Mouse (Mus musculus) heart, embryonic 14.5 days (tissue): Measurements from ENCODE around the gene Adgrg6. TPM values are rescaled to one million over a fixed set of nuclear protein-coding genes. Genes with fewer than 3 reads are reported as not detected.

Source experiments
- ATAC-seq: fragments of 200-750 bp; cut with Nextera tagmentation; 2 replicates; pipeline ENCODE4 v1.8.0; 2017; ENCODE audit warnings: low read depth, moderate TSS enrichment; ENCODE audit not compliant: insufficient number of reproducible peaks, insufficient read depth, low FRiP score
- H3K27ac ChIP-seq, 2 experiments: fragments of 200-500 bp in 1 of 2; fragments of 300-500 bp in 1 of 2; sonication (generic) in 1 of 2; replicated peaks in 1 of 2; 2 replicates each; pipeline ENCODE4 v1.5.1; 2012 to 2014; ENCODE audit warnings: low read depth in 2 of 2, low read length in 2 of 2, control low read depth in 1 of 2, mild to moderate bottlenecking in 1 of 2, mixed read lengths in 1 of 2; ENCODE audit not compliant: control insufficient read depth in 1 of 2, insufficient read depth in 1 of 2
- H3K27me3 ChIP-seq: fragments of 300-500 bp; sonication (generic); 2 replicates; pipeline ENCODE4 v1.6.1; 2014; ENCODE audit warnings: mild to moderate bottlenecking, low read length, control low read depth; ENCODE audit not compliant: control insufficient read depth, insufficient read depth
- H3K36me3 ChIP-seq: fragments of 300-500 bp; sonication (generic); 2 replicates; pipeline ENCODE4 v1.6.1; 2014; ENCODE audit warnings: mild to moderate bottlenecking, control low read depth, low read length, mixed read lengths; ENCODE audit not compliant: control insufficient read depth, insufficient read depth
- H3K4me1 ChIP-seq, 2 experiments: fragments of 200-500 bp in 1 of 2; fragments of 300-500 bp in 1 of 2; sonication (generic) in 1 of 2; 2 replicates each; pipeline ENCODE4 v1.6.1; 2012 to 2014; ENCODE audit warnings: low read length in 2 of 2, control low read depth in 1 of 2, mixed read lengths in 1 of 2; ENCODE audit not compliant: control insufficient read depth in 2 of 2, insufficient read depth in 2 of 2
- H3K4me2 ChIP-seq: fragments of 300-500 bp; sonication (generic); 2 replicates; pipeline ENCODE4 v1.6.1; 2014; ENCODE audit warnings: mild to moderate bottlenecking, low read length
- H3K4me3 ChIP-seq, 2 experiments: fragments of 200-500 bp in 1 of 2; fragments of 300-500 bp in 1 of 2; sonication (generic) in 1 of 2; 2 replicates each; pipeline ENCODE4 v1.5.1; 2012 to 2014; ENCODE audit warnings: low read length in 2 of 2, mild to moderate bottlenecking in 2 of 2, control low read depth in 1 of 2, low read depth in 1 of 2, moderate library complexity in 1 of 2; ENCODE audit not compliant: control insufficient read depth in 1 of 2, insufficient read depth in 1 of 2
- H3K9ac ChIP-seq: fragments of 300-500 bp; sonication (generic); 2 replicates; pipeline ENCODE4 v1.6.1; 2014; ENCODE audit warnings: mild to moderate bottlenecking, low read length
- H3K9me3 ChIP-seq: fragments of 300-500 bp; sonication (generic); 2 replicates; pipeline ENCODE4 v1.6.1; 2016; ENCODE audit warnings: low read length, control low read depth; ENCODE audit not compliant: control insufficient read depth
- WGBS: fragments of 180-500 bp; shearing (Covaris S2); extraction: QIAGEN DNeasy Blood & Tissue Kit; methylation state at CpG from one replicate; pipeline ENCODE4 v1.1.7; 2014; 5-methylcytosine and 5-hydroxymethylcytosine counted together
- polyA plus RNA-seq: library from polyadenylated mRNA; unstranded; fragments of >200 nt; fragmentation: Nextera tagmentation; extraction: Ambion mirVana; gene quantifications from 2 replicates; pipeline ENCODE4 v1.2.1, GENCODE M21; 2014

Adgrg6 gene
- polyA plus RNA-seq, 1 experiment from 2014 or later: 24.2 TPM

GRCm38 (mm10) chr10:14570616-14571015 is 25.2 kb upstream of the Adgrg6 start:
- Histone ChIP-seq H3K4me2 (no peak overlapping the region), H3K9ac (no peak overlapping the region), H3K4me1 (no peaks in the 10 kb centered on the region), H3K4me3 (no peak overlapping the region), H3K27ac (no peak overlapping the region), H3K9me3 (no peaks in the 10 kb centered on the region), H3K36me3 (no peaks in the 10 kb centered on the region), H3K27me3 (no peaks in the 10 kb centered on the region)
- WGBS: 31% methylated on average over 2 of the region's 2 CpGs
- no peak for ATAC-seq

- Histone ChIP-seq H3K36me3 (no peaks in the 10 kb centered on the region), H3K4me2 (peak overlapping the region; percentile 100), H3K27ac (no peak overlapping the region), H3K27me3 (0 out of 2 replicates have a peak, but pooled peaks cover 3% of the 10 kb centered on the region), H3K4me1 (no peaks in the 10 kb centered on the region), H3K4me3 (peak overlapping the region in 1 of 2 experiments; percentile 78; a peak in 2 of 4 replicates), H3K9me3 (no peaks in the 10 kb centered on the region), H3K9ac (no peak overlapping the region)
- 35% methylated on average over 7 of the region's 7 CpGs for WGBS
- ATAC-seq: no peak; the same call in 1 of the 2 replicates
Measured at GRCm38 (mm10) chr10:14546111-14546551, 672 bp upstream of the Adgrg6 start.

- Histone ChIP-seq H3K9me3 (no peaks in the 10 kb centered on the region), H3K4me1 (no peaks in the 10 kb centered on the region), H3K36me3 (no peaks in the 10 kb centered on the region), H3K4me3 (peak overlapping the region; percentile 67 to 78), H3K4me2 (peak overlapping the region; percentile 100), H3K27ac (peak overlapping the region; percentile 51 to 66; a peak in 3 of 4 replicates), H3K27me3 (0 out of 2 replicates have a peak, but pooled peaks cover 3% of the 10 kb centered on the region), H3K9ac (peak overlapping the region; percentile 77)
- 2% methylated on average over 9 of the region's 9 CpGs for WGBS
- no peak for ATAC-seq
Measured at GRCm38 (mm10) chr10:14544608-14544940, 885 bp downstream of the Adgrg6 start.

GRCm38 (mm10) chr10:14543511-14544067 is 1.9 kb downstream of the Adgrg6 start:
- ATAC-seq: no peak
- Histone ChIP-seq H3K27ac (peak overlapping the region in 1 of 2 experiments; percentile 37; a peak in 1 of 4 replicates), H3K9ac (peak overlapping the region; percentile 77; the same call in 1 of the 2 replicates), H3K36me3 (no peaks in the 10 kb centered on the region), H3K27me3 (0 out of 2 replicates have a peak, but pooled peaks cover 3% of the 10 kb centered on the region), H3K4me3 (peak overlapping the region; percentile 67 to 78; a peak in 3 of 4 replicates), H3K4me1 (no peaks in the 10 kb centered on the region), H3K4me2 (peak overlapping the region; percentile 45), H3K9me3 (no peaks in the 10 kb centered on the region)
- 55% methylated on average over 8 of the region's 8 CpGs for WGBS

GRCm38 (mm10) chr10:14537102-14537501 is 8.4 kb downstream of the Adgrg6 start:
- no peaks in the 10 kb centered on the region for H3K27me3 ChIP-seq
- ATAC-seq: no peak
- 80% methylated on average over 3 of the region's 3 CpGs for WGBS
- H3K4me1 ChIP-seq: no peaks in the 10 kb centered on the region
- H3K4me3 ChIP-seq: no peak overlapping the region
- no peak overlapping the region for H3K9ac ChIP-seq
- H3K4me2 ChIP-seq: no peak overlapping the region
- no peak overlapping the region for H3K27ac ChIP-seq
- H3K36me3 ChIP-seq: no peaks in the 10 kb centered on the region
- H3K9me3 ChIP-seq: no peaks in the 10 kb centered on the region

GRCm38 (mm10) chr10:14531090-14531489 is 14.4 kb downstream of the Adgrg6 start:
- WGBS: 70% methylated on average over 3 of the region's 3 CpGs
- Histone ChIP-seq H3K27me3 (no peaks in the 10 kb centered on the region), H3K4me1 (no peaks in the 10 kb centered on the region), H3K9ac (no peak overlapping the region), H3K27ac (no peak overlapping the region), H3K9me3 (no peaks in the 10 kb centered on the region), H3K4me3 (no peak overlapping the region), H3K36me3 (no peaks in the 10 kb centered on the region), H3K4me2 (no peak overlapping the region)
- no peak for ATAC-seq

- no peak overlapping the region for H3K4me3 ChIP-seq
- WGBS: 98% methylated on average over 1 of the region's 1 CpGs
- H3K4me2 ChIP-seq: no peak overlapping the region
- H3K36me3 ChIP-seq: no peaks in the 10 kb centered on the region
- ATAC-seq: no peak
- no peak overlapping the region for H3K27ac ChIP-seq
- no peak overlapping the region for H3K9ac ChIP-seq
- H3K4me1 ChIP-seq: no peaks in the 10 kb centered on the region
- H3K9me3 ChIP-seq: no peaks in the 10 kb centered on the region
- no peaks in the 10 kb centered on the region for H3K27me3 ChIP-seq
Measured at GRCm38 (mm10) chr10:14530670-14531069, 14.8 kb downstream of the Adgrg6 start.

GRCm38 (mm10) chr10:14527765-14528164 is 17.7 kb downstream of the Adgrg6 start:
- WGBS: 75% methylated on average over 2 of the region's 2 CpGs
- no peak overlapping the region for H3K27ac ChIP-seq

More at GRCm38 (mm10) chr10:14527765-14528164, 17.7 kb downstream of the Adgrg6 start:
- no peak for ATAC-seq
- Histone ChIP-seq H3K4me1 (no peaks in the 10 kb centered on the region), H3K4me2 (no peak overlapping the region), H3K9me3 (no peaks in the 10 kb centered on the region), H3K27me3 (no peaks in the 10 kb centered on the region), H3K9ac (no peak overlapping the region), H3K36me3 (no peaks in the 10 kb centered on the region), H3K4me3 (no peak overlapping the region)
